Mouse (Mus musculus): ENCODE results near the gene Ahdc1. TPM values are rescaled to one million over a fixed set of nuclear protein-coding genes. Genes with fewer than 3 reads are reported as not detected.
A peak's percentile ranks its signal among the peaks of the same experiment; 100 is the strongest.

Gene Ahdc1
- polyA plus RNA-seq, 1 experiment: 23.7 TPM

- no peaks in the 10 kb centered on the region for H3K27me3 ChIP-seq (ENCODE audit: control insufficient read depth, insufficient read depth, low read length)
- TF ChIP-seq POLR2A (IDR thresholded peaks at IDR 0.05; ENCODE audit: low read depth, low read length): no peak
- H3K36me3 ChIP-seq (ENCODE audit: control insufficient read depth, insufficient read depth, low read length): no peaks in the 10 kb centered on the region
- 50% methylated on average over 15 of the region's 15 CpGs for WGBS
- H3K27ac ChIP-seq (ENCODE audit: insufficient read depth, low read depth, low read length): no peak overlapping the region
- H3K4me1 ChIP-seq (ENCODE audit: control insufficient read depth, insufficient read depth, insufficient read length, low read length): peaks cover 11% of the 10 kb centered on the region
- H3K4me3 ChIP-seq (ENCODE audit: low read depth, low read length): no peak overlapping the region
Measured at GRCm38 (mm10) chr4:133007513-133008380, 3.3 kb upstream of the Ahdc1 start.

DNA sequence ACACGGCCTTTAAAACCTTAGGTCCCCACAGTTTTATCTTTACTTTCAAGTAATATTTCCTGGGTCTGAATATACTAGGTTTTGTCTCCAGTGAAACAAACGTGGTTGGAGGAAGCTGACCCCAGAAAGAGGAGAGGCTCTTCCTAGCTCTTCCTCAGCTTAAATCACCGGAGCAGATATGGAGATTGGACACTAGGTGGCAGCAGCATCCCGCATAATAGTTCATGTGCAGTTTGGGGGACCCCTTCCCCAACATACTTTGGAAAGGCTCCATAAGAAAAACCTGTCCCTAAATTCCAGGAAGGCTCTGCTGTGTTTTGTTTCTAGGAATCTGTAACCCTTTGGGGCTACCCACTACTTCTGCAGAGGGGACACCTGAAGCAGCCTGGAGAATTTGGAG, 1.9 kb upstream of the Ahdc1 start:
- H3K4me3 ChIP-seq (ENCODE audit: low read depth, low read length): no peak overlapping the region
- 3% methylated on average over 4 of the region's 4 CpGs for WGBS
- H3K27me3 ChIP-seq (ENCODE audit: control insufficient read depth, insufficient read depth, low read length): no peaks in the 10 kb centered on the region
- no peaks in the 10 kb centered on the region for H3K36me3 ChIP-seq (ENCODE audit: control insufficient read depth, insufficient read depth, low read length)
- peak; percentile 72; the same call in 1 of the 2 replicates for TF ChIP-seq CTCF (IDR thresholded peaks at IDR 0.05; ENCODE audit: extremely low read depth, insufficient read length, insufficient replicate concordance, low read depth, low read length)
- no peak for TF ChIP-seq POLR2A (IDR thresholded peaks at IDR 0.05; ENCODE audit: low read depth, low read length)
- H3K27ac ChIP-seq (ENCODE audit: insufficient read depth, low read depth, low read length): no peak overlapping the region
- H3K4me1 ChIP-seq (ENCODE audit: control insufficient read depth, insufficient read depth, insufficient read length, low read length): peaks cover 21% of the 10 kb centered on the region

DNA sequence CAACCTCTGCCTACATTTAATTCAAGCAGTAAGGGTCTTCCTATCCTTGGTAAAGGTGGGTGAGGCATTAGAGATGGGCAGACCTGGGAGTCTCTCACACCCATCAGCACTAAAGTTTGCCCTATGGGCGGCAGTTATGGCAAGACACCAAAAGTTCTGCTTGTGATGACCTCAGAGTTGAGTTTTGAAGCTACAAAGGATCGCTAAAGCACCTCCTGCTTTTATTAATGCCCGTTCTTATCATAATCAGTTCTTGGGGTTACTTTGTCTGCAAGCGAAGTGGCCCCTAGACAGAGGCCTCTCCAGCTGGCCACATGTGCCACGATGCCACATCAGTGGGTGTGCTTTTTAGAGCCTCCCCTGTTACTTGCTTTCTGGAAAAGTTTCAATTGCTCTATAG, 1.4 kb upstream of the Ahdc1 start:
- H3K4me3 ChIP-seq (ENCODE audit: low read depth, low read length): no peak overlapping the region
- no peak overlapping the region for H3K27ac ChIP-seq (ENCODE audit: insufficient read depth, low read depth, low read length)
- 41% methylated on average over 5 of the region's 5 CpGs for WGBS
- H3K36me3 ChIP-seq (ENCODE audit: control insufficient read depth, insufficient read depth, low read length): no peaks in the 10 kb centered on the region
- H3K4me1 ChIP-seq (ENCODE audit: control insufficient read depth, insufficient read depth, insufficient read length, low read length): peaks cover 21% of the 10 kb centered on the region
- no peaks in the 10 kb centered on the region for H3K27me3 ChIP-seq (ENCODE audit: control insufficient read depth, insufficient read depth, low read length)
- no peak for TF ChIP-seq CTCF (IDR thresholded peaks at IDR 0.05; ENCODE audit: extremely low read depth, insufficient read length, insufficient replicate concordance, low read depth, low read length)
- no peak for TF ChIP-seq POLR2A (IDR thresholded peaks at IDR 0.05; ENCODE audit: low read depth, low read length)

DNA sequence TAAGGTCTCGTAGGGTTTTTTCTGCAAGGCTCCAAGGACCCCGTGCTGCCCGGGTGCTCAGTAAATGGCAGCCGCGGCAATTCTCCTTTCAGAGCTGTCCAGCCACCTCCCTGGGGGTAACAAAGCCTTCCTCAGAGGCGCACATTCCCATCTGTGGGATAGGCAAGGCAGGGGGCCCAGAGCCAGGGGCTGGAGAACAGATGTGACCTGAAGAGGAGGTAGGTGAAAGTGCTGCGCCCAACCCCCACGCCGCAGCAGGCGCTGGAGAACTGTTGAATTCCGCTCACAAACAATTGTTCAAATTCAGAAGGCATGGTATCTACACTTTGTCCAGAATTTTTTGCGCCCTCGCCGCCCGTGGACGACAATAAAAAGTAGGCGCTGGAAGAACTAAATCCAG, 449 bp upstream of the Ahdc1 start:
- Histone ChIP-seq H3K4me3 (ENCODE audit: low read depth, low read length) (peak overlapping the region; percentile 84), H3K27ac (ENCODE audit: insufficient read depth, low read depth, low read length) (no peak overlapping the region), H3K4me1 (ENCODE audit: control insufficient read depth, insufficient read depth, insufficient read length, low read length) (peaks cover 23% of the 10 kb centered on the region), H3K36me3 (ENCODE audit: control insufficient read depth, insufficient read depth, low read length) (no peaks in the 10 kb centered on the region), H3K27me3 (ENCODE audit: control insufficient read depth, insufficient read depth, low read length) (no peaks in the 10 kb centered on the region)
- WGBS: 1% methylated on average over 17 of the region's 17 CpGs
- TF ChIP-seq CTCF (IDR thresholded peaks at IDR 0.05; ENCODE audit: extremely low read depth, insufficient read length, insufficient replicate concordance, low read depth, low read length): peak; percentile 4; the same call in 1 of the 2 replicates
- TF ChIP-seq POLR2A (IDR thresholded peaks at IDR 0.05; ENCODE audit: low read depth, low read length): no peak

DNA sequence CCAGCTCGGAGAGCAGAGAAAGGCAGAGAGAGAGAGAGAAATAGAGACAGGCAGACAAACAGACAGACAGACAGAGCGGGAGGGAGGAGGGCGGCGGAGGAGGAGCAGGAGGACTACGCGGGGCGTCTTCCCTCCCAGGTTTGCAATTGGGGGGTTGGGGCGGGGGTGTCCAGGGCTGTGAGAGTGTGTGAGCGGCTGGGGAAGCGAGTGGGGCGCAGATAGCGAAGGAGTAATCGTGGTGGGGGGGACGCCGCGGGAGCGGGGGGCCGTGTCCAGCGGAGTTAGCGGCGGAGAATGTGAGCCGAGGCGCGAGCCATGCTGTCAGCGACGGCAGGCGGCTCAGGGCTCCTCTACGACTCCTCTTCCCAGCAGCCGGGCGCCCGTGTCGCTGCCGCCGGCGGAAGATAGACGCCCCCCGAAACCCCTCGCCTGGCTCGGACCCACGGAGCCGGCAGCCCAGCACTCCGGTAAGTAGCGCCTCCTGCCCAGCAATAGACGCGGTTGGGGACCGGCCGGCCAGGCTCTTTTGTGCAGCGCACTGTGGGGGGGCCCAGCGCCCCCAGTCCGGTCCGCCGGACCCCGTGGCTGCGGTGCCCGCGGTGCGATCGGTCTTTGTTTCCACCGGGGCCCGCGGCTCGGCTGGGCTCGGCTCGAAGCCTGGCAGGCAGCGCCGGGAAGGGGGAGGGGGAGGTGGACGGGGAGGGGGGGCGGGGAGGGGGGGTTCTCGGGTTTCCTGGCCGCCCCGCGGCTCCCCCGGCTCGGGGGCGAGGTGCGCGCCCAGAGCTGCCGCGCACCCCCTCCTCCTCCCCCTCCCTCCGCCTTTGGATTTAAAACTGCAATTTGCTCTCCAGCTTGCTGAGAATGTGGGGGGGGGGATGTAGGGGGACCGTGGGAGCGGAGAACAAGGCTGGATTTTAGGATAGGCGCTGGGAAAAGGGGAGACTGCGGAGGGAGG, 1.0 kb downstream of the Ahdc1 start:
- Histone ChIP-seq H3K36me3 (ENCODE audit: control insufficient read depth, insufficient read depth, low read length) (no peaks in the 10 kb centered on the region), H3K4me1 (ENCODE audit: control insufficient read depth, insufficient read depth, insufficient read length, low read length) (peaks cover 37% of the 10 kb centered on the region), H3K27ac (ENCODE audit: insufficient read depth, low read depth, low read length) (peak overlapping the region; percentile 79), H3K4me3 (ENCODE audit: low read depth, low read length) (peak overlapping the region; percentile 84), H3K27me3 (ENCODE audit: control insufficient read depth, insufficient read depth, low read length) (no peaks in the 10 kb centered on the region)
- no peak for TF ChIP-seq POLR2A (IDR thresholded peaks at IDR 0.05; ENCODE audit: low read depth, low read length)
- TF ChIP-seq CTCF (IDR thresholded peaks at IDR 0.05; ENCODE audit: extremely low read depth, insufficient read length, insufficient replicate concordance, low read depth, low read length): no peak
- 1% methylated on average over 72 of the region's 84 CpGs for WGBS

DNA sequence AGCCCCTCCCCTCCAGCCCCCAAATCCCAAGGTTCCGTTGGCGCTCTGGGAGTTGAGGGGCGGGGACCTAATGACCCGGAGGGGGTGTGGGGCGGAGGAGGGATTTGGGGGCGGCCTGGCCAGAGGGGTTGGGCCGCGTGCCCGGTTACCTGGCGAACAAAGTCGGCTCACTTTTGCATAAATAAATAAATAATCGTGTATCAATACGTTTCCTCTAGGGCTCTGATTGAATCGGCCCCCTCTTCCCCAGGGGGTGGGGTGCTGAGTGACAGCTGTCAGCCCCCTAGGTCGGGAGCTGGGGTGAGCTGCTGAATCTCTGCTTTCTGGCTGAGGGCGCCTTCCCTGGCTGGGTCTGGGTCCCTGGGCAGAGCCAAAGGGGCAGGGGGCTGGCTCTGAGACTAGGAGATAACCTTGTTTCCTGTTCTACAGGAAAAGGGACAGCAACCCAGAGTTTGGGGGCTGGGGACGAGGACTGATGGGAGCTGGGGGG, 1.8 kb downstream of the Ahdc1 start:
- Histone ChIP-seq H3K4me1 (ENCODE audit: control insufficient read depth, insufficient read depth, insufficient read length, low read length) (peaks cover 34% of the 10 kb centered on the region), H3K4me3 (ENCODE audit: low read depth, low read length) (peak overlapping the region; percentile 84), H3K27me3 (ENCODE audit: control insufficient read depth, insufficient read depth, low read length) (no peaks in the 10 kb centered on the region), H3K36me3 (ENCODE audit: control insufficient read depth, insufficient read depth, low read length) (no peaks in the 10 kb centered on the region), H3K27ac (ENCODE audit: insufficient read depth, low read depth, low read length) (no peak overlapping the region)
- WGBS: 2% methylated on average over 17 of the region's 17 CpGs
- TF ChIP-seq CTCF (IDR thresholded peaks at IDR 0.05; ENCODE audit: extremely low read depth, insufficient read length, insufficient replicate concordance, low read depth, low read length) (no peak), POLR2A (IDR thresholded peaks at IDR 0.05; ENCODE audit: low read depth, low read length) (no peak)
